Mouse (Mus musculus) layer of hippocampus, adult 2 months (tissue): ENCODE measurements around the gene Kars. TPM values are rescaled to one million over a fixed set of nuclear protein-coding genes. Genes with fewer than 3 reads are reported as not detected.

ENCODE experiments used
- DNase-seq, 2 experiments: peaks; one replicate each; pipeline ENCODE4 v3.0.0; 2022; ENCODE audit warnings: low spot score in 2 of 2
- H3K27ac ChIP-seq: fragments of 200-600 bp; 2 replicates; pipeline ENCODE4 v1.8.1; 2022
- H3K4me3 ChIP-seq: fragments of 200-600 bp; 2 replicates; pipeline ENCODE4 v1.8.1; 2022; ENCODE audit warnings: mild to moderate bottlenecking
- CTCF ChIP-seq: fragments of 200-600 bp; conservative IDR thresholded peaks from 2 replicates; pipeline ENCODE4 v1.8.1; 2022; ENCODE audit warnings: antibody characterized with exemption, mild to moderate bottlenecking, moderate library complexity
- total RNA-seq, 2 experiments: library from RNA; stranded (reverse); gene quantifications; 2 replicates each; pipeline ENCODE4 v1.2.3; 2021

The Kars gene
- total RNA-seq, 2 experiments from 2014 or later = 76.7 to 78.4 TPM

- DNase-seq = no peak
- no peak for TF ChIP-seq CTCF
- Histone ChIP-seq H3K4me3 (no peak overlapping the region), H3K27ac (no peak overlapping the region)
Observed at GRCm38 (mm10) chr8:111974138-111974537, 37.0 kb downstream of the Kars start.

GRCm38 (mm10) chr8:111968991-111969390 is 42.1 kb downstream of the Kars start:
- Histone ChIP-seq H3K27ac (no peak overlapping the region), H3K4me3 (no peak overlapping the region)
- no peak for TF ChIP-seq CTCF
- no peak for DNase-seq

GRCm38 (mm10) chr8:111968541-111968940 is 42.6 kb downstream of the Kars start:
- Histone ChIP-seq H3K4me3 (no peak overlapping the region), H3K27ac (no peak overlapping the region)
- no peak for DNase-seq
- TF ChIP-seq CTCF = no peak

GRCm38 (mm10) chr8:111967246-111967870 is 43.8 kb downstream of the Kars start:
- Histone ChIP-seq H3K4me3 (no peak overlapping the region), H3K27ac (no peak overlapping the region)
- no peak for TF ChIP-seq CTCF
- no peak for DNase-seq

- DNase-seq = no peak
- no peak for TF ChIP-seq CTCF
- no peak overlapping the region for H3K4me3 ChIP-seq
- H3K27ac ChIP-seq = peak overlapping the region; percentile 39; the same call in 1 of the 2 replicates
Observed at GRCm38 (mm10) chr8:111964849-111965561, 46.1 kb downstream of the Kars start.

GRCm38 (mm10) chr8:111964351-111964750 is 46.8 kb downstream of the Kars start:
- DNase-seq = no peak
- TF ChIP-seq CTCF = no peak
- H3K27ac ChIP-seq = peak overlapping the region; percentile 39; the same call in 1 of the 2 replicates
- no peak overlapping the region for H3K4me3 ChIP-seq

GRCm38 (mm10) chr8:111963546-111963945 is 47.6 kb downstream of the Kars start:
- Histone ChIP-seq H3K4me3 (no peak overlapping the region), H3K27ac (no peak overlapping the region)
- no peak for TF ChIP-seq CTCF
- no peak for DNase-seq

- no peak for TF ChIP-seq CTCF
- DNase-seq = no peak
- no peak overlapping the region for H3K27ac ChIP-seq
- H3K4me3 ChIP-seq = no peak overlapping the region
Observed at GRCm38 (mm10) chr8:111963091-111963490, 48.0 kb downstream of the Kars start.

GRCm38 (mm10) chr8:111962589-111962988 is 48.5 kb downstream of the Kars start:
- Histone ChIP-seq H3K27ac (no peak overlapping the region), H3K4me3 (no peak overlapping the region)
- TF ChIP-seq CTCF = no peak
- no peak for DNase-seq

- Histone ChIP-seq H3K27ac (no peak overlapping the region), H3K4me3 (no peak overlapping the region)
- DNase-seq = no peak
- peak; percentile 40 for TF ChIP-seq CTCF
Observed at GRCm38 (mm10) chr8:111961330-111961729, 49.8 kb downstream of the Kars start.

- no peak overlapping the region for H3K27ac ChIP-seq
- no peak overlapping the region for H3K4me3 ChIP-seq
- no peak for TF ChIP-seq CTCF
- no peak for DNase-seq
Observed at GRCm38 (mm10) chr8:111960591-111961321, 50.4 kb downstream of the Kars start.

GRCm38 (mm10) chr8:111957231-111957630 is 53.9 kb downstream of the Kars start:
- TF ChIP-seq CTCF = no peak
- Histone ChIP-seq H3K27ac (no peak overlapping the region), H3K4me3 (no peak overlapping the region)
- DNase-seq = no peak

GRCm38 (mm10) chr8:111955879-111956278 is 55.2 kb downstream of the Kars start:
- DNase-seq = no peak
- Histone ChIP-seq H3K27ac (no peak overlapping the region), H3K4me3 (no peak overlapping the region)
- no peak for TF ChIP-seq CTCF
